ENCODE assay signal across 8 mouse cellular contexts in genomic region chr10:128923013-128923691, GRCm38 (mm10). TPM values are rescaled to one million over a fixed set of nuclear protein-coding genes. Genes with fewer than 3 reads are reported as not detected.
DNase-seq lines count a peak whose midpoint lies in the region; ATAC-seq and TF ChIP-seq lines count a peak whose summit lies in the region.

No protein-coding gene starts in this region.

- no peak for TF ChIP-seq EP300 in liver, embryonic 14.5 days (IDR thresholded peaks at IDR 0.05; ENCODE audit: low read depth)
- TF ChIP-seq EP300 in stomach, postnatal 0 days (optimal IDR thresholded peaks at IDR 0.05), result peak; percentile 63

- TF ChIP-seq CTCF in liver, embryonic 14.5 days (IDR thresholded peaks at IDR 0.05; ENCODE audit: low read depth), result peak; percentile 28
- peak; percentile 68 for TF ChIP-seq CTCF in stomach, postnatal 0 days (IDR thresholded peaks at IDR 0.05; ENCODE audit: low read depth)

- no peaks in the 10 kb centered on the region for H3K9me3 ChIP-seq in forebrain, embryonic 10.5 days
- no peaks in the 10 kb centered on the region for H3K9me3 ChIP-seq in heart, embryonic 15.5 days (replicated peaks)
- H3K9me3 ChIP-seq in liver, embryonic 14.5 days (ENCODE audit: control insufficient read depth, low read length), result no peaks in the 10 kb centered on the region
- H3K9me3 ChIP-seq in neural tube, embryonic 11.5 days (ENCODE audit: control insufficient read depth, low read length), result no peaks in the 10 kb centered on the region
- H3K9me3 ChIP-seq in stomach, postnatal 0 days (ENCODE audit: control insufficient read depth, low read length), result no peaks in the 10 kb centered on the region

- H3K4me2 ChIP-seq in heart, embryonic 15.5 days, result peak overlapping the region; percentile 85
- peak overlapping the region; percentile 80 for H3K4me2 ChIP-seq in liver, embryonic 14.5 days (ENCODE audit: low read depth)
- peak overlapping the region; percentile 40 for H3K4me2 ChIP-seq in neural tube, embryonic 11.5 days (ENCODE audit: low read depth)
- peak overlapping the region; percentile 77 for H3K4me2 ChIP-seq in stomach, postnatal 0 days (replicated peaks; ENCODE audit: low read depth)

- H3K27me3 ChIP-seq in forebrain, embryonic 10.5 days (ENCODE audit: poor library complexity, severe bottlenecking), result peaks cover 15% of the 10 kb centered on the region
- H3K27me3 ChIP-seq in heart, embryonic 15.5 days, result no peaks in the 10 kb centered on the region
- no peaks in the 10 kb centered on the region; the same call in 1 of the 2 replicates for H3K27me3 ChIP-seq in liver, embryonic 14.5 days (ENCODE audit: control insufficient read depth, insufficient read depth, low read length)
- no peaks in the 10 kb centered on the region for H3K27me3 ChIP-seq in neural tube, embryonic 11.5 days (ENCODE audit: control insufficient read depth, insufficient read depth, low read length)
- no peaks in the 10 kb centered on the region for H3K27me3 ChIP-seq in stomach, postnatal 0 days (ENCODE audit: control insufficient read depth, insufficient read depth, low read length)

- ATAC-seq in heart, embryonic 15.5 days (replicated peaks; ENCODE audit: insufficient number of reproducible peaks, insufficient read depth, low FRiP score, low read depth), result peak; percentile 92
- ATAC-seq in liver, embryonic 14.5 days (ENCODE audit: insufficient read depth), result peak; percentile 98
- peak; percentile 96 for ATAC-seq in neural tube, embryonic 11.5 days (ENCODE audit: insufficient read depth, low FRiP score, low TSS enrichment)
- peak; percentile 94 for ATAC-seq in stomach, postnatal 0 days (ENCODE audit: low FRiP score, low TSS enrichment)

- peak overlapping the region; percentile 81 for H3K9ac ChIP-seq in heart, embryonic 15.5 days
- H3K9ac ChIP-seq in liver, embryonic 14.5 days (replicated peaks), result peak overlapping the region; percentile 91
- peak overlapping the region; percentile 64 for H3K9ac ChIP-seq in neural tube, embryonic 11.5 days (ENCODE audit: low read length)
- peak overlapping the region; percentile 81 for H3K9ac ChIP-seq in stomach, postnatal 0 days (ENCODE audit: low read length)

- H3K4me1 ChIP-seq in forebrain, embryonic 10.5 days, result peaks cover 54% of the 10 kb centered on the region
- H3K4me1 ChIP-seq in heart, embryonic 15.5 days (replicated peaks), result peaks cover 42% of the 10 kb centered on the region
- H3K4me1 ChIP-seq in liver, embryonic 14.5 days (replicated peaks; ENCODE audit: control insufficient read depth in 2 of 2, insufficient read depth in 2 of 2, low read length in 1 of 2), result peaks cover 12 to 17% of the 10 kb centered on the region in 2 experiments
- H3K4me1 ChIP-seq in neural tube, embryonic 11.5 days (ENCODE audit: control insufficient read depth, insufficient read depth, low read length), result peaks cover 6% of the 10 kb centered on the region
- 0 out of 2 replicates have a peak, but pooled peaks cover 13% of the 10 kb centered on the region for H3K4me1 ChIP-seq in stomach, postnatal 0 days (replicated peaks; ENCODE audit: control insufficient read depth, insufficient read depth)

- H3K36me3 ChIP-seq in forebrain, embryonic 10.5 days (replicated peaks), result peaks cover 3% of the 10 kb centered on the region
- no peaks in the 10 kb centered on the region for H3K36me3 ChIP-seq in heart, embryonic 15.5 days
- H3K36me3 ChIP-seq in liver, embryonic 14.5 days (replicated peaks; ENCODE audit: control insufficient read depth, insufficient read depth, low read depth), result no peaks in the 10 kb centered on the region
- no peaks in the 10 kb centered on the region for H3K36me3 ChIP-seq in neural tube, embryonic 11.5 days (ENCODE audit: control insufficient read depth, insufficient read depth, low read length)
- H3K36me3 ChIP-seq in stomach, postnatal 0 days (ENCODE audit: control insufficient read depth, insufficient read depth, low read length), result no peaks in the 10 kb centered on the region

- WGBS in forebrain, embryonic 10.5 days, result under 1% methylated on average over 42 of the region's 42 CpGs
- under 1% methylated on average over 42 of the region's 42 CpGs for WGBS in heart, embryonic 15.5 days
- WGBS in liver, embryonic 14.5 days (ENCODE audit: insufficient replicate concordance), result under 1% methylated on average over 42 of the region's 42 CpGs
- WGBS in neural tube, embryonic 11.5 days, result under 1% methylated on average over 42 of the region's 42 CpGs
- 1% methylated on average over 40 of the region's 42 CpGs for WGBS in stomach, postnatal 0 days

- peak overlapping the region; percentile 91 for H3K4me3 ChIP-seq in forebrain, embryonic 10.5 days
- H3K4me3 ChIP-seq in heart, embryonic 15.5 days, result peak overlapping the region; percentile 83
- H3K4me3 ChIP-seq in liver, embryonic 14.5 days (ENCODE audit: insufficient read depth in 1 of 2, low read depth in 2 of 2, low read length in 2 of 2), result peak overlapping the region; percentile 69 to 97
- H3K4me3 ChIP-seq in neural tube, embryonic 11.5 days (ENCODE audit: low read depth, low read length), result peak overlapping the region; percentile 64
- peak overlapping the region; percentile 68 for H3K4me3 ChIP-seq in stomach, postnatal 0 days (ENCODE audit: low read depth, low read length)

- peak; percentile 76 to 87 for DNase-seq in CD8-positive naive resting alpha-beta T cell, adult 2 months (ENCODE audit: low read depth in 2 of 2, low spot score in 2 of 2)
- peak; percentile 69 for DNase-seq in c-Kit-positive CD71-negative TER-119-negative erythroid progenitor cells, embryonic 14.5 days (ENCODE audit: low read depth)
- peak; percentile 89 for DNase-seq in forebrain, embryonic 10.5 days (ENCODE audit: extremely low spot score, low spot score)
- DNase-seq in kidney, postnatal 25 days, result peak; percentile 95 to 99
- DNase-seq in liver, embryonic 14.5 days (ENCODE audit: low read depth in 3 of 3, low spot score in 3 of 3), result peak; percentile 75 to 78 (median 78)
- peak; percentile 89 for DNase-seq in neural tube, embryonic 11.5 days (ENCODE audit: low spot score)
- peak; percentile 97 for DNase-seq in stomach, postnatal 0 days (ENCODE audit: low spot score)

- H3K27ac ChIP-seq in forebrain, embryonic 10.5 days, result peak overlapping the region; percentile 93
- H3K27ac ChIP-seq in heart, embryonic 15.5 days, result peak overlapping the region; percentile 94
- peak overlapping the region; percentile 69 for H3K27ac ChIP-seq in liver, embryonic 14.5 days
- H3K27ac ChIP-seq in neural tube, embryonic 11.5 days (ENCODE audit: low read depth, low read length), result peak overlapping the region; percentile 42; the same call in 1 of the 2 replicates
- H3K27ac ChIP-seq in stomach, postnatal 0 days (replicated peaks), result peak overlapping the region; percentile 97

RNA-seq across cellular contexts. Expression of gene Rdh5, which starts 0.5 kb away (rescaled TPM):
- polyA plus RNA-seq in forebrain, embryonic 10.5 days (2016; fragmentation: Nextera tagmentation; extraction: Ambion mirVana), result 11.0 and 12.8 TPM in 2 replicates
- 10.5 and 11.8 TPM in 2 replicates for polyA plus RNA-seq in heart, embryonic 15.5 days (2015; fragmentation: Nextera tagmentation; extraction: Ambion mirVana)
- polyA plus RNA-seq in liver, embryonic 14.5 days (2012; rRNA removed), result 12.1 and 12.3 TPM in 2 replicates
- 13.6 and 15.8 TPM in 2 replicates for polyA plus RNA-seq in liver, embryonic 14.5 days (2014; fragmentation: Nextera tagmentation; extraction: Ambion mirVana)
- polyA plus RNA-seq in neural tube, embryonic 11.5 days (2014; fragmentation: Nextera tagmentation; extraction: Ambion mirVana), result 10.7 and 11.2 TPM in 2 replicates
- polyA plus RNA-seq in stomach, postnatal 0 days (2015; fragmentation: Nextera tagmentation; extraction: Ambion mirVana), result 8.1 and 9.5 TPM in 2 replicates

RNA-seq across cellular contexts. Expression of gene Bloc1s1, which starts 0.7 kb away (rescaled TPM):
- 166 and 178 TPM in 2 replicates for polyA plus RNA-seq in forebrain, embryonic 10.5 days (2016; fragmentation: Nextera tagmentation; extraction: Ambion mirVana)
- 208 and 212 TPM in 2 replicates for polyA plus RNA-seq in heart, embryonic 15.5 days (2015; fragmentation: Nextera tagmentation; extraction: Ambion mirVana)
- 67.2 and 95.9 TPM in 2 replicates for polyA plus RNA-seq in liver, embryonic 14.5 days (2012; rRNA removed)
- polyA plus RNA-seq in liver, embryonic 14.5 days (2014; fragmentation: Nextera tagmentation; extraction: Ambion mirVana), result 99.2 and 99.8 TPM in 2 replicates
- polyA plus RNA-seq in neural tube, embryonic 11.5 days (2014; fragmentation: Nextera tagmentation; extraction: Ambion mirVana), result 215 and 227 TPM in 2 replicates
- polyA plus RNA-seq in stomach, postnatal 0 days (2015; fragmentation: Nextera tagmentation; extraction: Ambion mirVana), result 194 and 198 TPM in 2 replicates

RNA-seq across cellular contexts. Expression of gene Itga7, which starts 10.5 kb away (rescaled TPM):
- 0.15 and 0.36 TPM in 2 replicates for polyA plus RNA-seq in forebrain, embryonic 10.5 days (2016; fragmentation: Nextera tagmentation; extraction: Ambion mirVana)
- polyA plus RNA-seq in heart, embryonic 15.5 days (2015; fragmentation: Nextera tagmentation; extraction: Ambion mirVana), result 7.0 and 8.1 TPM in 2 replicates
- 0.09 and 0.19 TPM in 2 replicates for polyA plus RNA-seq in liver, embryonic 14.5 days (2012; rRNA removed)
- polyA plus RNA-seq in liver, embryonic 14.5 days (2014; fragmentation: Nextera tagmentation; extraction: Ambion mirVana), result 0.04 and 0.15 TPM in 2 replicates
- 4.2 and 4.5 TPM in 2 replicates for polyA plus RNA-seq in neural tube, embryonic 11.5 days (2014; fragmentation: Nextera tagmentation; extraction: Ambion mirVana)
- 8.5 and 8.7 TPM in 2 replicates for polyA plus RNA-seq in stomach, postnatal 0 days (2015; fragmentation: Nextera tagmentation; extraction: Ambion mirVana)

RNA-seq across cellular contexts. Expression of gene Cd63, which starts 22.4 kb away (rescaled TPM):
- 179 and 184 TPM in 2 replicates for polyA plus RNA-seq in forebrain, embryonic 10.5 days (2016; fragmentation: Nextera tagmentation; extraction: Ambion mirVana)
- polyA plus RNA-seq in heart, embryonic 15.5 days (2015; fragmentation: Nextera tagmentation; extraction: Ambion mirVana), result 420 and 427 TPM in 2 replicates
- polyA plus RNA-seq in liver, embryonic 14.5 days (2012; rRNA removed), result 22.5 and 29.6 TPM in 2 replicates
- 73.0 and 85.0 TPM in 2 replicates for polyA plus RNA-seq in liver, embryonic 14.5 days (2014; fragmentation: Nextera tagmentation; extraction: Ambion mirVana)
- polyA plus RNA-seq in neural tube, embryonic 11.5 days (2014; fragmentation: Nextera tagmentation; extraction: Ambion mirVana), result 192 and 208 TPM in 2 replicates
- 760 and 773 TPM in 2 replicates for polyA plus RNA-seq in stomach, postnatal 0 days (2015; fragmentation: Nextera tagmentation; extraction: Ambion mirVana)

RNA-seq across cellular contexts. Expression of gene Gdf11, which starts 31.6 kb away (rescaled TPM):
- 9.7 and 10.7 TPM in 2 replicates for polyA plus RNA-seq in forebrain, embryonic 10.5 days (2016; fragmentation: Nextera tagmentation; extraction: Ambion mirVana)
- polyA plus RNA-seq in heart, embryonic 15.5 days (2015; fragmentation: Nextera tagmentation; extraction: Ambion mirVana), result 2.8 and 2.9 TPM in 2 replicates
- polyA plus RNA-seq in liver, embryonic 14.5 days (2012; rRNA removed), result 0.32 and 0.36 TPM in 2 replicates
- 0.16 and 0.23 TPM in 2 replicates for polyA plus RNA-seq in liver, embryonic 14.5 days (2014; fragmentation: Nextera tagmentation; extraction: Ambion mirVana)
- 16.4 and 17.7 TPM in 2 replicates for polyA plus RNA-seq in neural tube, embryonic 11.5 days (2014; fragmentation: Nextera tagmentation; extraction: Ambion mirVana)
- 1.5 and 1.6 TPM in 2 replicates for polyA plus RNA-seq in stomach, postnatal 0 days (2015; fragmentation: Nextera tagmentation; extraction: Ambion mirVana)

Comparison
In these comparisons a context has a peak if more than half of its experiments do, and no peak if none do; other contexts are left out.
1. Peak in every context shown above with its lines: DNase-seq, ATAC-seq, H3K4me3 ChIP-seq and H3K27ac ChIP-seq.
2. H3K27ac ChIP-seq: peak in every context shown above with its lines; median percentile 97 in stomach, postnatal 0 days; 94 in heart, embryonic 15.5 days; 93 in forebrain, embryonic 10.5 days; 69 in liver, embryonic 14.5 days; 42 in neural tube, embryonic 11.5 days.